Mouse (Mus musculus): ENCODE data around the gene Gap43.

Gene Gap43

Small RNA genes within 50 kb of the gene (microRNA-seq; reads per million reads assigned to microRNA genes)
- gene Mir6540, result 0 to 0.34 reads per million in 2 experiments

Data from adrenal gland (tissue).